Mouse (Mus musculus) T-cell, adult 66 days (primary cell): ENCODE results near the gene Erf. TPM values are rescaled to one million over a fixed set of nuclear protein-coding genes. Genes with fewer than 3 reads are reported as not detected.

ENCODE experiments used
- total RNA-seq, 2 experiments: library from RNA; stranded (reverse); gene quantifications; 3 replicates in 1 of 2; 4 replicates in 1 of 2; pipeline ENCODE4 v1.2.4; 2023

Gene Erf
- total RNA-seq = 10 to 100 TPM; 31.8 to 35.1 TPM

DNA sequence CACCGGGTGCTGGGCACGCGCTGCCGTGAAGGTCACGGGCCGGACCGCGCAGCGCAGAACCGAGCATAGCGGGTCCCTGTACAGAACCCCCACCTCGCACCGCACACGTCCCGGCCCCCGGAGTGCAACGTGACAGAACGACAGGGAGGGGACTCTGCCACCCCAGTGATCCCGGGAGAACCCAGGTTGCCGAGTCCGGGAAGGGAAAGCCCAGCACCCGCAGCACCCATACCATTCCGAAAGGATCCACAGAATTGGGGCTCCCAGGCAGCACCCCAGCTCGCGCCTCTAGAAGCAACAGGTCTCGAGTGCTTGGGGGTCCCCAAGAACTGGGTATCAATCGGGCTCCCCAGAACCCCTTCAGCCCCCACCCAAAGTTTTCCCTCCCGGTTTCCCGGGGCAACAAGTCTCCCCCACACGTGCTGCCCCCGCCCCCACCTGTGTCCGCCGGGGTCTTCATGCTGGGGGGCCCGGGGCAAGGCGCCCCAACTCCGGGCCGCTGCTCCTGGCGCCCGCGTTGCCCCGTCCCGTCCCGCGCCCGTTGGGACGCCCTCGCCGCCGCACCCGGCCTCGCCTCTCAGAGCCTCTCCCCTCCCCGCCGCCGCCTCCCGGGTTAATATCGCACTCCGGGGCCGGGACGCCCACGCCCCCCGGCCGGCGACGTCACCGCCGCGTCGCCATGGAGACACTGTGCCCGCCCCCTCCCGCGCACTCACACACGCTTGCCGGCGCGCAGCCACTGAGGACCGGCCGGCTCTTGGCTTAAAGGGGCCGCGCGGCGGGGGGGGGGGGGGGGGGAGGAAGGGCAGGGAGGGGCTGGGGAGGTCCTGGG lies at the start of gene Erf:
Gene Erf (minus strand): TSS at position 621 of the 832 bp plus-strand sequence.

DNA sequence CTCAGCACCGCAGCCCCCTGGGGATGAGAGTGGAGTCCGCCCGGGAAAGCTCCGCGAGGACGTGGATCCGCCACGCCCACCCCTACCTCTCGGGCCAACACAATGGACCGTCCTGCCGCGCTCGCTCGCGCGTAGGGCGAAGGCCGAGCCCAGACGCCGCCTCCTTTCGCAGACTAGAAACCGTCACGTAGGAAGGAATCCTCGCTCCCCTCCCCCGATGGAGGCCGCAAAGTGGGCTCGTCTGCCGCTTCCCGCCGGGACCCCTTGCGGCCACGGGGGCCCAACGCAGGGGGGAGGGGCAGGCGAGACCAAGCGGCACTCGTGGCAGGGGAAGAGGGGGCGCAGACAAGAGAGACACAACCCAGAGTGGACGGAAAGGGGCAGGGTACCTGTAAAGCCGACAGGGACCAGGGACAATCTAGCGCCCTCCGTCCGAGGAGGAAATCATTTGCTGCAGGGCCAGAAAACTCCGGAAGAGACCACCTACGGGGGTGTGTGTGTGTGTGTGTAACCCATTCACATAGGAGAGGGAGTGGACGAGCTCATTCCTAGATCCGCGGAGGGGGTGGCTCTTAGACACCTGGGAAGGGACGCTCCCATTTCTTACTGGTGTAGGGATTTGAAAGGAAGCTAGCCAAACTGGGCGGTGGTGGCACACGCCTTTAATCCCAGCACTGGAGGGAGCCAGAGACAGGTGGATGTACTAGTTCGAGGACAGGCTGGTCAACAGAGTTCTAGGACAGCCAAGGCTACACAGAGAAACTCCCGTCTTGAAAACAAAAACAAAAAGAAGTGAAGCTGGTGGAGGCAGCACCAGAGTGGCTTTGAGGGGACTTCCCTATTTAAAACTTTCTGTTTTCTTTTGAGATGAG lies 47.1 kb upstream of the Erf start, which contains the start of gene Pafah1b3:
Gene Pafah1b3 (minus strand): TSS at position 533 of the 872 bp plus-strand sequence.

GRCm38 (mm10) chr7:25267301-25267750 lies 16.8 kb upstream of the Erf start, which contains the start of gene Cic:
Gene Cic (plus strand): TSS chr7:25267704.

DNA sequence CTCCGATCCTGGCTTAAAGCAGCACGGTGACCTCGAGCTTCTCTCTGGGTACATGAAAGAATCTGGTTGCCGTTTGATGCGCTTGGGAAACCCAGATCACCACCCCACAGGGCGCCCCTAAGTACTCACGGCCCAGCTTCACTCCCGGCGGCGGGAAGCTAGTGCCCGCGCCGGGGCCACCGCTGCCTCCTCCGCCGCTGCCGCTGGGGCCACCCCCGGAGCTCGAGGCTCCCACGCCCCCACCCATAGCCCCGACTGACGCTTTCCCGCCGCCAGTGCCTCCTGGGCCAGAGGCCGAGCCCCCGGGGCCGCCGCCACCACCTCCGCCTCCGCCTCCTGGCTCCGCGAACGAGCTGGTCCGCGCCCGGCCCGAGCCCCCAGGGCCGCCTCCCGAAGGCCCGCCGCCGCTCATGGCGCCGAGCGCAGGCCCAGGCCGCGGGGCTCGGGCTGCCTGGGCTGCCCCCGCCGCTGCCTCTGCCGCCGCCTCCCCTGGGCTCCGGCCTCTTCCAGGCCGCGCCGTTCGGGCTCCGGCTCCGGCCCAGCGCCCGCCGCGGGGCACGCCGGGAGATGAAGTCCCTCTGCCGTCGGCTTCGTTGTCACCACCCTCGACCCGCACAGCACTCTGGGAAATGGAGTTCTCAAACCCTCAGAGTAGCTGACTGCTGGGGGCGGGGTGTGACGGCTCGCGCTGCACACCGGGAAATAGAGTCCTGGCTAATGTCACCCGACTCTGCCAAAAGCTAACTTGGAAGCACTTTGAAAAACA lies 13.1 kb downstream of the Erf start, which contains the start of gene Gsk3a:
Gene Gsk3a (minus strand): TSS at position 603 of the 766 bp plus-strand sequence.

DNA sequence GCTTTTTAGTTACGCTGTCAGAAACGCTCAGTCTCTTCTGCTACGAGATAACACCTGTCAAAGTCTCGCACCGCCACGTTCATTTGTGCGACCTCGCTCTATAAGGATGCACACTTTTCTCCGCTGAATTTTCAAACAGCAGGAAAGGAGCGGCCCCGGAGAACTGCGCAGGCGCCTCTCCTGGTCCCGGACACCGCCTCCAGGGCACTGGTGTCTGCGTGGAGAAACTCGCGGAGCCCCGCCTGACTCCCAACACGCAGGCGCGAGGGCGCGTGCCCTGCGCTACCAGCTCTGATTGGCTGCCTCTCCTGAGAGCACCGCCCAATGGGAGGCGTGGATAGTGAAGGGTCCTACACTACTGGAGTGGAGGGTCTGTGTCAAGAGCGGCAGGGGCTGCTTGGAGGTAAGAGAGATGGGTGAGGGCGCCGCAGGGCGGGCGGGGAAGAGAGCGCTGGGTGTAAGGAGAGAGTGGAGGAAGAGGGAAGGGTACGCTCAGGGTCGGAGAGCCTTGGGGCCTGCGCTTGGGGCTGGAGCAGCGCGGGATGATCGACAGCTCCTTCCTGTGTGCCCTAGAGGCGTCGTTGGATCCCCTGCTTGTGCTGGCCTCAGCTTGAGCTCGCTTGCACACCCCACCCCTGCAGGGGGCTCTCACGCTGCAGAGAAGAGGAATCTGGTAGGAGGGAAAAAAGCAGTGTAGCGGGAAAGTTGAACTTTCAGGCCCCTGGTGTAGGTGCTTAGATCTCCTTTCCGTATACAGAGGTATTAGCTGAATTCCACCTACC lies 29.3 kb downstream of the Erf start, which contains the start of gene Zfp526:
Gene Zfp526 (plus strand): TSS at position 324 of the 782 bp plus-strand sequence.

GRCm38 (mm10) chr7:25220457-25221101 lies 30.0 kb downstream of the Erf start, which contains the start of gene Dedd2:
Gene Dedd2 (minus strand): TSS chr7:25220615.

Other genes starting within 250 kb of the Erf start
- 10 to 100 TPM in 1 of 2 experiments, 1 to 10 TPM in 1; 8.9 to 10.2 TPM for gene Atp1a3, start 244.8 kb downstream of the Erf start, total RNA-seq
- gene Grik5, start 178.4 kb downstream of the Erf start, total RNA-seq = 1 to 10 TPM; 6.6 to 8.5 TPM
- 10 to 100 TPM; 23.1 to 24.2 TPM for gene Zfp574, start 178.2 kb downstream of the Erf start, total RNA-seq
- gene Pou2f2, start 71.0 kb downstream of the Erf start, total RNA-seq = 10 to 100 TPM; 21.2 to 24.0 TPM
- 10 to 100 TPM; 84.8 to 98.4 TPM for gene Dedd2, start 30.1 kb downstream of the Erf start, total RNA-seq
- 10 to 100 TPM; 21.4 to 23.0 TPM for gene Zfp526, start 29.3 kb downstream of the Erf start, total RNA-seq
- gene Gsk3a, start 12.9 kb downstream of the Erf start, total RNA-seq = 10 to 100 TPM; 89.3 to 97.2 TPM
- gene Cic, start 16.9 kb upstream of the Erf start, total RNA-seq = 100 to 1,000 TPM; 327 to 328 TPM
- 10 to 100 TPM; 13.4 to 13.5 TPM for gene Pafah1b3, start 47.2 kb upstream of the Erf start, total RNA-seq
- gene Prr19, start 50.6 kb upstream of the Erf start, total RNA-seq = not detected
- not detected for gene Tmem145, start 55.3 kb upstream of the Erf start, total RNA-seq
- 1 to 10 TPM; 1.3 to 1.4 TPM for gene Megf8, start 66.4 kb upstream of the Erf start, total RNA-seq
- not detected for gene Cnfn, start 119.0 kb upstream of the Erf start, total RNA-seq
- 10 to 100 TPM; 10.7 to 14.0 TPM for gene Lipe, start 147.9 kb upstream of the Erf start, total RNA-seq
- gene Cxcl17, start 162.1 kb upstream of the Erf start, total RNA-seq = not detected
- gene Ceacam1, start 226.8 kb upstream of the Erf start, total RNA-seq = under 1 TPM; 0.96 to 0.98 TPM